22 mouse cellular contexts compared by ENCODE assay signal in the genomic region with DNA sequence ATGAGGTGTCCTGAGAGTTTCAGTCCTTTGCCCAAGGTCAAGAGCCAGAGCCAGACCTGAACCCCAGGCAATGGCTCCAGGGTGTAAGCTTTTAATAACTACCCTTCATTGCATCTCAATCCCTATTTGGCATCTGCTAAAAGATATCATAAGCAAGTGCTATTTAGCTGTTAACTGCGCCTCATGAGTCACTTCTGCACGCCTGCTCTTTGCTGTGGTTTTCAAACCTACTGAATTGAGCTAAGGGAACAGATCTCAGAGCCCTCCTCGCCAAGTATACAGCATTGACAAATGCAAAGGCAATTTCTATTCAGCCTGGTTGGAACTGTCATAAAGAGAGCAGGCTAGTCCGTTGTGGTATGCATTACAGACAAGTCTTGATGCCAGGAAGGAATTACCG. TPM values are rescaled to one million over a fixed set of nuclear protein-coding genes. Genes with fewer than 3 reads are reported as not detected.
DNase-seq lines count a peak whose midpoint lies in the region; ATAC-seq and TF ChIP-seq lines count a peak whose summit lies in the region.
"Had no signal": no experiment of that assay in that cellular context is flagged by ENCODE, and none has a peak within 500 bp of the region (broad histone marks: within the 10 kb centered on the region; RNA-seq: fewer than 3 reads in every experiment).

No protein-coding gene starts in this region.

- POLR2A ChIA-PET in Patski (lab: Charles Lee): interaction anchor here (0.6 to 1.3 kb wide), 3 partner anchors 36 to 111 kb away, joined by 5 to 7 read pairs (median 5); a partner anchor contains a TSS

- H3K27me3 ChIP-seq in Patski: no peaks in the 10 kb centered on the region
- H3K27me3 ChIP-seq in intestine, embryonic 15.5 days (replicated peaks): no peaks in the 10 kb centered on the region
- H3K27me3 ChIP-seq: hindbrain, embryonic 13.5 days had no signal

- peak; percentile 35 for DNase-seq in layer of hippocampus, adult 11-12 months (ENCODE audit: low spot score)
- no peak for DNase-seq in layer of hippocampus, adult 9-10 months (ENCODE audit: low spot score)
- DNase-seq in Patski (ENCODE audit: low read depth, low spot score): no peak
- DNase-seq in B cell, adult 2 months: no peak
- DNase-seq in ovary, postnatal 10 days (ENCODE audit: low spot score): no peak
- DNase-seq in kidney, adult 11 months: no peak
- DNase-seq: adrenal gland, postnatal 14 days; cerebellum, adult 18-20 months; cerebellum, adult 9-11 months; cerebellum, postnatal 36 days; gastrocnemius, postnatal 10 days; heart, adult 2 months; heart, postnatal 14 days had no signal

- peak; percentile 40 for ATAC-seq in Patski
- no peak for ATAC-seq in intestine, embryonic 15.5 days
- ATAC-seq: activated CD4-positive, CD25-positive, alpha-beta regulatory T cell, adult 4 months; forebrain, embryonic 14.5 days had no signal

- CTCF ChIA-PET in Patski (lab: Charles Lee): interaction anchor here (1.2 to 1.5 kb wide), 2 partner anchors 49 to 53 kb away, joined by 4 read pairs; a partner anchor contains a TSS

- peak overlapping the region; percentile 26; the same call in 1 of the 2 replicates for H3K4me2 ChIP-seq in intestine, embryonic 15.5 days (replicated peaks)
- H3K4me2 ChIP-seq: heart, embryonic 11.5 days; heart, embryonic 15.5 days; hindbrain, embryonic 13.5 days had no signal

- in situ Hi-C loops in Patski (cut with MboI; ENCODE audit: low pct_unique_long_range_greater_than_20kb): no loop called here

- no peaks in the 10 kb centered on the region for H3K36me3 ChIP-seq in intestine, embryonic 15.5 days
- H3K36me3 ChIP-seq: forebrain, embryonic 10.5 days; heart, embryonic 15.5 days; hindbrain, embryonic 13.5 days had no signal

- H3K27ac ChIP-seq in intestine, embryonic 15.5 days: peak overlapping the region; percentile 85
- H3K27ac ChIP-seq in olfactory bulb, adult 2 months (ENCODE audit: insufficient read depth, low read depth, low read length): 0 out of 2 replicates have a peak overlapping the region, but pooled peaks have one; percentile 10
- H3K27ac ChIP-seq: forebrain, embryonic 10.5 days; heart, adult 2 months; heart, embryonic 15.5 days had no signal

- H3K9ac ChIP-seq in intestine, embryonic 15.5 days: no peak overlapping the region
- H3K9ac ChIP-seq: heart, embryonic 15.5 days; hindbrain, embryonic 13.5 days had no signal

- no peak for TF ChIP-seq CTCF in Patski (IDR thresholded peaks at IDR 0.05)
- no peak for TF ChIP-seq CTCF in olfactory bulb, adult 2 months (IDR thresholded peaks at IDR 0.05; ENCODE audit: insufficient read depth, low read depth, low read length)

- no peak overlapping the region for H3K4me3 ChIP-seq in intestine, embryonic 15.5 days (replicated peaks)
- no peak overlapping the region for H3K4me3 ChIP-seq in olfactory bulb, adult 2 months (ENCODE audit: insufficient read depth, low read depth, low read length)
- H3K4me3 ChIP-seq: erythroblast, embryonic 14.5 days; forebrain, embryonic 10.5 days; heart, adult 2 months; heart, embryonic 15.5 days; hindbrain, embryonic 13.5 days had no signal

- no peak for TF ChIP-seq POLR2A in olfactory bulb, adult 2 months (IDR thresholded peaks at IDR 0.05; ENCODE audit: insufficient read depth, low read depth, low read length)

- 82% methylated on average over 5 of the region's 5 CpGs for WGBS in intestine, embryonic 15.5 days
- WGBS in olfactory bulb, adult 2 months: 46% methylated on average over 5 of the region's 5 CpGs

- H3K9me3 ChIP-seq in intestine, embryonic 15.5 days: no peaks in the 10 kb centered on the region
- H3K9me3 ChIP-seq: forebrain, embryonic 10.5 days; heart, embryonic 15.5 days; hindbrain, embryonic 13.5 days had no signal

- H3K4me1 ChIP-seq in intestine, embryonic 15.5 days (replicated peaks): peaks cover 53% of the 10 kb centered on the region
- peaks cover 48% of the 10 kb centered on the region for H3K4me1 ChIP-seq in olfactory bulb, adult 2 months (ENCODE audit: control insufficient read depth, insufficient read depth, low read length)

RNA-seq across cellular contexts. Expression of a gene that starts 49.8 kb away (rescaled TPM):
- polyA plus RNA-seq in Patski (2021): 27.2 TPM
- polyA plus RNA-seq in intestine, embryonic 15.5 days (2015; fragmentation: Nextera tagmentation; extraction: Ambion mirVana): 26.6 and 27.9 TPM in 2 replicates
- not detected in 2 replicates for polyA plus RNA-seq in olfactory bulb, adult 2 months (2012; ENCODE audit: insufficient read depth, insufficient read length, low replicate concordance, missing spikeins)
